Mouse (Mus musculus): Measurements from ENCODE around the gene Brip1.
A peak's percentile ranks its signal among the peaks of the same experiment; 100 is the strongest.
"Not testable (repeated sequence)": the region's sequence is repeated elsewhere in the genome, so short reads cannot be mapped to it uniquely, and the experiment has no call there.

Gene Brip1

DNA sequence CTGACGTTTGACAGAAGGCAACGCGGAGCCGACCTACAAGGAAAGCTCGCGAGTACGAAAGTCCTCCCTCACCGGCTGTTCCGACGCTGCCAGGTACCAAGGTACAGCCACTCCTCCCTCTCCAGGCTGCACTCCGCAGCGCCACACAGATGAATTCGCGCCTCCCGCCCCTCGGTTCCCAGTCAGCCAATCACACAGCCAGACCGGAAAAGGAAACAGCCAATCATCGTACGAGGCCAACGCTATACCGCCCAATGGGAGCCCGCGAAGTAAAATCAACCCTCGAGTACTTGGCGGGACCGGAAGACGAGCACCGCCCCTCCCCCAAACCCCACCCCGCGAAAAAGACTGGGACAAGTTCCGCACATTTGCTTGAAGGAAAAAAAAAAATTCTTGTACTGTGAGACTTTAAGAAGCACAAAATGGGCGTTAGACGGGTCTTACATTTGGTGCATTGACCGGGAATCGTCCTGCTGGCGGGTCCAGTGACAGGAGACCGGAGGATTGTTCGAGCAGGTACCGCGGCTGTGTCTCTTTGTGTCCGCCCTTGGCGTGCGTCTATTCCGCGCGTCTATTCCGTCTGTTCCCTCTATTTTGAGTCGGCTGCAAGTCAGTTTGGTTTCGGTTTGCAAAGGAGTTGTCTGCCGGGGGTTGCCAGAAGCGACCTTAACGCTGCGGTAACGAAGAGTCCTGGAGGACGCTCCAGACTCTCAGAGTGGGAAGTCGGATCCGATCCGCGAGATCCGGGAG is at the start of gene Brip1:
Gene Brip1 (minus strand): TSS at position 157 of the 750 bp plus-strand sequence.
- DNase-seq (ENCODE audit: low spot score) = peak; percentile 86

DNA sequence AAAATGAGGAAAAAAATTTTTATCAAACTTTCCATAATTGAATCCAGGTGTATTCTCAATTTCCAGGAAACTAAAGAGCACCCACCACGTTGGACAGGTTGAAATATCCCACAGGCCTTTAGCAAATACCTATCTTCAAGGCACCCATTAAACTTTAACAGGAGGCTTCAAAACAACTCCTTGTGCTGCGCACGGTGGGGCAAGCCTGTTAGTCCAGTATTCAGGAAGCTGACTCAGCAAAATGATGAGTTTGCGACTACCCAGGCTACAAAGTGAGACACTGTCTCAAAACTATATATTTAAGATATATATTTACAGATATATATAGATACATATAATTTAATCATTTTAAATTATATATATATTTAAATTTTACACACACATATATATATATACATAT is 31.5 kb upstream of the Brip1 start:
- no peak for DNase-seq (ENCODE audit: low spot score)

DNA sequence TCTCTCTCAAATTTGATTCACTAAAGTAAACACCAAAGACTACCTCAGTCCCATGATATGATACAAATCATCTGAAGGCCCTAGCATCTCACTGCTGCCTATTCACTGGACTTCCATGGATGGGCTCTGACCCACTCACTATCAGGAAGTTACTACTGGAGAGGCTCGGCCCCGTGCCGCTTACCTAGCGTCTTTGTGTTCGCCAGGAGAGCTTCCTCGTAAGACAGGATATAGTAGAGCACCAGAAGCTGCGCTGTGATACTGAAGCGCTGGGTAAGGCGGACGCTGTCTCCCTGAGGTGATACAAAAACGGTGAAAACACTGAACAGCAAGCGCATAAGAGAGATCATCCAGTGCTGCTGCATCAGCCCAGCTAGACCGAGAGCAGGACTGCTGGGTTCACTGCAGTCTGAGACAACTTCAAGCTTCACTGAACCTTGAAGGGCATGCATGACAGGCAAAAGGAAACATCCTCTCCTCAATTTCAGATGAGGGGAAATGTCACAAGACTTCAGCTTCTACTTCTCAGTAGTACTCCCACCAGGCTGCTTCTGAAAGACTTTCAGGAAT is 30.9 kb upstream of the Brip1 start:
- no peak for DNase-seq (ENCODE audit: low spot score)

DNA sequence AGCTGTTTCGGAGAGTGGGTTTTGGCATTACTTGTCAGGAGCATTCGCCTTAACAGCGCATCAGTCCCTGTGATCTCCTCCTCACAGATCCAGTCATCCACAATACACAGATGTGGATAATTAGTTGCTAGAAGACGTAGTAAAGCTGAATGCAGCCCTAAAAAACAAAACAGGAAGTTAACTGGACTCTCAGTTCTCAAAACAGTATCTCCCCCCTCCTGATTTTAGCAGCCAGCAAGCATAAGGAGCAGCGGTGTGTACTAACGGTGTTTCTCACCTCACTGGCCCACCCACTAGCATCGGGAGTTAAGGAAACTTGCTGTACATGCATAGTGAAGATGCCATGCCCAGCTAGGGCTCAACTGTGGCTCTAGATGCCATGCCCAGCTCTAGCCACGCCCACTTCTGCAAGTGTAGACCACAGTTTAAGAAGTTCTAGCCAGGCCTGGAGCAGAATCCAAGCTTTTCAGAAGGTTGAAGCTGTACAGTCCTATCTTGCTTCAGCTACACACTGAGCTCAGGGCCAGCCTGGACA is 25.7 kb upstream of the Brip1 start:
- no peak for DNase-seq (ENCODE audit: low spot score)

DNA sequence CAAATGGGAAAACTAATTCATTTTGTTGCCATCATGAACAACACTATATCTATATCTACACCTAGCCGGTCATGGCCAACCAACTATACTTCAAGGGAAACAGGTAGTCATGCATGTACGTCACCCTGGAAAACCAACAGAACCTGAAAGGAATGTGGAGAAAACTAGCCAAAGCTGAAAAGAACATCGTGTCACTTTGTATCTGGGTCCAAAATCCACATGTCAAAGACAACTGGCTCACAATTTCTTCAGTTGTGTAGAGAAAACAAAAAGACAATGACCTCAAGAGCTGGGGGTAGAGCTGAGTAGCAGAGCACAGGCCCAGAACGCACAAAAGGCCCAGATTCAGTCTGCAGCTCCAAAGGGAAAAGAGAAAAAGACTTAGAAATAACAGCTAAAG is 24.8 kb upstream of the Brip1 start:
- no peak for DNase-seq (ENCODE audit: low spot score)

DNA sequence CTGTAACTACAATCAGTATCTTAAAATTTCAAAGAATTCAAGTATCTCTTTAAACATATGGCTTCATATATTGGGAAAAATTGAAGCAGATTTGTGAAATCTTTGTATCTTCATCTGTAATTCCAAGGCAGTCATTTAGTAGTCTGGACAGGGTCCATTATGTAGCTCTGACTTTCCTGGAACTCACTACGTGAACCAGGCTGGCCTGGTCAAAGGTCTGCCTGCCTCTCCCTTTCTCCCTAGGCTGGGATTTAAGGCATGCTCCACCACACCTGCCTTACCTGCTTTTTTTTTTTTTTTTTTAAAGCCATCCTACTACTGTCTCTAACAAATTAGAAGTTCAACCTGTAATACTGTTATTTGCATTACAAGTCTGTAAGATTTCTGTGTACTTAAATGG is 10.8 kb upstream of the Brip1 start:
- DNase-seq (ENCODE audit: low spot score) = no peak

DNA sequence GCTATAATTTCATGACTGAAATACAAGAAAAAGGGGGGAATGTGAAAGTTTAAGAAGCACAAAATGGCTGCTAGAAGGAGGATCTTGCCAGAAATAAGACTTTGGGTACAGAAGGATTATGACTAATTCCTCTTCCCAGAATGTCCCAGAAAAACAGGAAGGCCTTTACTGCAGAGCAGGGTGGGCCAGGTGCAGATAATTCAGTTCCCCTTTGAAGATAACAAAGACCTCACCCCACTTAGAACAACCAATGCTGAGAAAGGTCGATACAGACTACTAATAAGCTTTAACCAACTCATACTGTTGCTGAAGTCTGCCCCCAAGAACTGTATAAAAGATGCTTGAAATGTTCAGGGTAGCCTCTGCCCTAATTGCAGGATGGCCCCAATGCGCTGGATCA is 8.1 kb upstream of the Brip1 start:
- no peak for DNase-seq (ENCODE audit: low spot score)

DNA sequence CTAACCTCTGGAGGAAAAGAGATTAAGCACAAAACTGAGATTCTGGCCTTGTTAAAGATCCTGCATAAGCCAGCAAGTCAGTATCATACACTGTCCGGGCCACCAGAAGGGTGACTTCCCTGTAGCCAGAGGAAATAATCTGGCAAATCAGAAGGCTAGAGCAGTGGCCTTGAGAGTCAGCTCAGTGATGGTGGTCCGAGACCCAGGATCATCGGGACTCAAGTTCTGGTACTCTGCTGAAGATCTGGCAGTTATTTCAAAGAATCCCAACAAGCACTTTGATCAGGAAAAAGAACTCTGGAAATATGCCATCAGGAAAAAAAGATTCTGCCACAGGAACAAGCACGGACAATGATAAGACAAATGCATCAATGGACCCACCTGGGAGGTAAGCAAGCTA is 4.9 kb upstream of the Brip1 start:
- DNase-seq (ENCODE audit: low spot score) = no peak

DNA sequence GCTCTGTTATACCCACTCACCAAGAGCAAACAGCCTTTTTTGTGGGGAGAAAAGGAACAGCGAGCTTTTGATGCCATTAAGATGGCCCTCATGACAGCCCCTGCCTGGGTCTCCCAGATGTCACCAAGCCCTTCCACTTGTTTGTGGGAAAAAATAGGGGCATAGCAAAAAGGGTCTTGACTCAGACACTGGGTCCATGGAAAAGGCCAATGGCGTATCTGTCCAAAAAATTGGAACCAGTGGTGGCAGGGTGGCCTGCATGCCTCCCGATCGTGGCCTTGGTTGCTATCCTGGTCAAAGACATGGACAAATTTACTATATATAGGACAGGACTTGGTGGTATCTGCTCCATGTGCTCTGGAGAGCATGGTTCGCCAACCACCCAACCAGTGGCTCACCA is 4.0 kb upstream of the Brip1 start:
- DNase-seq (ENCODE audit: low spot score) = no peak

DNA sequence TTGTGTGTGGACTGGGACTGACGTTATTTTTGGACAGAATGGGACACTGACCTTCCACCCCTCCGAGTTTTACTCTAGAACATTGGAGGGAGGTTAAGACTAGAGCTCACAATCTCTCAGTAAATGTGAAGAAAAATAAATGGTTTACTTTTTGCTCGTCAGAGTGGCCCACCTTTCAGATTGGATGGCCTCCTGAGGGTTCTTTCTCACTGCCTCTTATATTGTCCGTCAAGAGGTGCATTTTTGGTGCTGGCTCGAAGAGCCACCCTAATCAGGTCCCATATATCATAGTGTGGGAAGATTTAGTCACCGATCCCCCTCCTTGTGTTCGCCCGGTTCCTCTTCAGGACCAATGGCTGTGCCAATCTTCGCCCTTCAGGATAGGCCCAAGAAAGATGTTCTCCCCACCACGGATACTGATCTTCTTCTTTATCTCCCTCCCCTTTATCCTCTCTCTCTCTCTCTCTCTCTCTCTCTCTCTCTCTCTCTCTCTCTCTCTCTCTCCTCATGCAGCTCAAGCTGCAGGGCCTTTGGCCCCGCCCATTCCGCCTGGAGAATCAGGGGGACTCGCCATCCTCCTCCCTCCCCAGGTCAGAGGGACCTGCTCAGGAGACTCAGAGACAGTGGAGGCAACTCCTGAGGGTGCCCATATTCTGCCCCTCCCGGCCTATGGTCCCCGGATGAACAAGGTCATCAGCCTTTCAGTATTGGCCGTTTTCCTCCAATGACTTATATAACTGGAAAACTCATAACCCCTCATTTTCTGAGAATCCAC is 1.1 kb upstream of the Brip1 start:
- peak; percentile 28 for DNase-seq (ENCODE audit: low spot score)

DNA sequence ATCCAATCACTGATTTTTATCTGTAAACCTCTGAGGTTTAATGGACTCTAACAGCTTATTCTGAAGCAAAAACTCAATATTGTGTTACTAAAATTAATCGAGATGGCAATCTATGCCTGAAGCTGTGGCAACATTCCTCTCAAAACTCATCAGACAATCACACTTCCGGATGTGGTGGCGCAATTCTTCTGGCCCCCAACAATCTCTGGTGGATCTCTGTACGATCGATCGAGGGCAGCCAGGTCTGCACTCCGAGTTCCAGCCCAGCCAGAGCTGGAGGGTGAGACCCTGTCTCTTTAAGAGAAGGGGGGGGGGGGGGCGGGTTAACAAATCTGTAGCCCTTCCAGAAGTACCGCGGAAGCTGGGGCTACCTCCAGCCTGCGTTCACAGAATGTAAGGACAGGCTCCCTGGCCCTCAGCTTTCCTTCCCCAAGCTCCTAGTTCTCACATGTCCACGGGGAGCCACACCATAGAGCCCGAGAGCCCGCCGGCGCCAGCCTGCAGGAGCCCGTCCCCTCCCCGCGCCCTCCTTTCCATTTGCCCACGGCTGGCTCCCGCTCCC is 452 bp downstream of the Brip1 start:
- no peak for DNase-seq (ENCODE audit: low spot score)

DNA sequence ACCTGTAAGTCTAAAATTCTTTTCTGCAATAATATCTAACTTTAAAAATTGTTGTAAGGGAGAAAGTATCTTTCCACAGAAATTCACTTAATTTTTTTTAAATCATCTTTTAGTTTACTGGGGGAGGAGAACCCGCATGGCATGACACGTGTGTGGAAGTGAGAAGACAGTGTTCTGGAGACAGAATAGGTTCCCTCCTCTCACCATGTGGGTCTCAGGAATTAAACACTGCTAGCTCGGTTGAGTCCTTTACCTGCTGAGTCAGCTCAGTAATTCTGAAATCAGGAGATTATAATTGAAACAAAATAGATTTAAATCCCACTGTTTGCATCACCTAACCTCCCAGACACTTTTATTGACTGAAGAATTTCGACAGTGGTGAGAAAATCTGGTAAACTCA is 1.3 kb downstream of the Brip1 start:
- no peak for DNase-seq (ENCODE audit: low spot score)

DNA sequence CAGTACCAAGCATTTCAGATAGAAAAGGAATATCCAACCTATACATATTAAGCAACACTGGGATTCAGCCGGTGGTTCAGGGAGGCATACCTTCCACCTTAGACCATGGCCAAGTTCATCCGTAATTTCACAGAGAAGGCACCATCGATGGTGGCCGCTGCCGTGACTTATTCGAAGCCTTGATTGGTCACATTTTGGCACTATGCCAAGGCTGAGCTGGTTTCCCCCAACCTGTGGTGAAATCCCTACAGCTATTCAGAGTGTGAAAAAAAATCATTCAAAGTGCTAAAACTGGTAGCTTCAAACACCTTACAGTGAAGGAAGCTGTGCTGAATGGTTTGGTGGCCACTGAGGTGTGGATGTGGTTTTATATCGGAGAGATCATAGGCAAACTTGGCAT is 15.8 kb downstream of the Brip1 start:
- not testable (repeated sequence) for DNase-seq (ENCODE audit: low spot score)

DNA sequence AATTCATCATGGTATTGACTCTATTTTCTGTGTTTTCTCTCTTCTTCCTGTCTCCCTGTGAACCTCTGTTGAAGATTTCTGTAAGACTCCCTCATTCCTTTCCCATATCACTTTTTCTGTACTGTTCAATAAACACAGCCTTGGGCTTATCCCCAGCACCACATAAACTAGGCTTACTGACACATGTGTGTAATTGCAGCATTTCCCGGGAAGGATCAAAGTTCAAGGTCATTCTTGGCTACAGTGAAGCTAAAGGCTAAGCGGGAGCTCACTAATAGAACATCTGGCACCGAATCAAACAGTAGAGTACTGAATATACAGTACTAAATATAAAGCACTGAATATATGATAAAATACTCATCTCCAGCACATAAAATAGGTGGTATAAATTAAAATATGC is 25.2 kb downstream of the Brip1 start:
- no peak for DNase-seq (ENCODE audit: low spot score)

DNA sequence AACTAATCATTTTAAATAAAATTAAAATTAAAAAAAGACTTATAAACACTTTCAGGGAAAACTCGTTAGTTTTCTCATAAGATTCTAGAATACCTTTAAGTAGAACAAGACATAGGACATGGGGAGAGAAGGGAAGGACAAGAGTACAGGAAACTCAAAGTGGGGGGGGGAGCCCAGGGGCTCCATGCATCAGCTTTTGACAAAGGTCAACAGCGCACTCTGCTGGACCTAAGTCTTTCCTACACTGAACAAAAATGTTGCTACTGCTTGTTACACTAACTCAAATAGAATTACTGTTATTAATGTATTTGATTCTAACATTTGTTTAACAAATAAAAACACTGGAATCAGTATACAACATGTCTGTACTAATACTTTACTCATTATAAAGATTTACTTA is 26.8 kb downstream of the Brip1 start:
- peak; percentile 35 for DNase-seq (ENCODE audit: low spot score)

DNA sequence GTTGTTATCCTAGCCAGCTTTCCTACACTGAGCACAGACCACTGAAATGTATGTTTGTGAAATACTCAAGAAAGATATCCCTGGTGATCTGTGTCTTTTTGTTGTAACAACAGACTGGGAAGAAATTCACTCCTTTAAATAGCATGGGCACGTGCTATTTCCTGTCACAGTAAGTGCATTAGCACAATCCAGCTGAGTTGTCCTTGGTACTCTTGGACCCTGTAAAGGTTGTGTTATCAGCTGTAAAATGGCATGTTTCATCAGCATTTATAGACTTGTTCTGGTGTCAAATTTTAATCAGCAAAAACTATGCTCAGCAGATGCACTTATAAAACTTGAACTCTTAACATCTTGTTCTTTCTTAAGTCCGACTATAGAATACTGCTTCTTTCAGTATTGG is 30.2 kb downstream of the Brip1 start:
- no peak for DNase-seq (ENCODE audit: low spot score)

DNA sequence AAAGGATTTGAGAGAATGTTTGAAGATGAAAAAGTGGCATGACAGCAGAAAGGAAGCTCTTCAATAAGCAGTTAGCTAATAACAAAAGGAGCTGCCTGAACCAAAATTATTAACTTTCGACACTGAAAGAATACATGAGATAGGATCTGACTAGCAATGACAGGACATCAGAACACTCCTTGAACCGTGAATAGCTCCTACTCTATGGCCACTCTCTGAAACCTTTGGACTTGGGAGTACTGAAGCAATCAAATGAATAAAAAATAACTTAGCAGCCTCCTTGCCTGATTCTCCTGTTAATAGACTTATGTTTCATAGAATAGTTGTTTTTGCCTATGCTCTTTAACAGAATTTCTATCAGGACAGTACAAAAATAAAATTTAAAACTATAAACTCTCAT is 40.7 kb downstream of the Brip1 start:
- no peak for DNase-seq (ENCODE audit: low spot score)

DNA sequence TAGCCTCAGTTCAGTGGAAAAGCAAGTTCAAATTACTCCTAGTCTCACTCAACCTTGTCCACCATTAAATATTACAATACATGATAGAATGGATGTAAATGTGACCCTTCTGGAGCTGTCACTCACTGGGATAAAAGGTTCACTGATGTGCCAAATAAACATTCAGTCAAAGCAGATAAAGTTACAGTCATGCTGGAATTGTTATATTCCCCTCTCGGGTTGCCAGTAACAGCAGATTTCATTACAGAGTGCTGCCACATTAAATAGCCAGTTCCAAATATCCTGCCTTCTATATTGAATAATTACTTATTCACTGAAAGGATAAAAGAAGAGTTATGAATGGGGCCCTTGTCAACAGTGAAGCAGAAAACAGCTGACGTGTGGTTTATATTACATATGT is 42.0 kb downstream of the Brip1 start:
- no peak for DNase-seq (ENCODE audit: low spot score)

DNA sequence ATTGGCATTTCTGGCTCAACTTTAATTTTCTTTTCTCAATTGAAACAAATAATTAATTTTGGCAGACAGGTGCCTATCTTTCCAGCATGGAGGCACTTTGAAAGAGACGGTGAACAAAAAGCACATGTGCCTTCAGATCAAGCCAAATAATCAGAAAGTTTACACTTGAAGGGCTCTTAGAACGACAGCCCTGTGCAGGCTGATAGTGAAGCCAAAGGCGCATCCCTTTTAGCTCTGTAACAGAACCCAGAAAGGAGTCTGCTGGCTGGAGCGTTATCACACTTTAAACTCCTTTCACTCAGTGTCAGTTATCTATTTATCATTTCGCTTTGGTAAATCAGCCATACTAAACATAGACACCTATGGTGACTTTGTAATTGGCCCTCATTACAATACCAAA is 45.4 kb downstream of the Brip1 start:
- no peak for DNase-seq (ENCODE audit: low spot score)

DNA sequence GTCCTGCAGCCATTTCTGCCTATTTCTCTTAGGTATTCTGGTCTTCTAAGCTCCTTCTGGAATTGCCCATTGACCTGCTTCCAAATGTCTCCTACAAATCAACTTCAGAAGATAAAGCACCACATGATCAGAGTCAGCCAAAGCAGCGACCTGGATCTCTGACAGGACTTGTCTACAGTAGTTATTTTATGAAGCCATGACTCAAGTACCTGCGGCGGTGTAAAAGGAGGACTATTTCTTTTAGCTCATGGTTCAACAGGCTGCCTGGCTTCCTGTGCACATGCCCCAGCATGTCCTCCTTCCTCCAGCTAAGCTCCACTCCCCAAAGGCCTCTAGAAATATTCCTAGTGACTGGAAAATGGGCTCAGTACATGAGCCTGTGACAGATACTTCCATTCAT is 69.7 kb downstream of the Brip1 start:
- DNase-seq (ENCODE audit: low spot score) = no peak

DNA sequence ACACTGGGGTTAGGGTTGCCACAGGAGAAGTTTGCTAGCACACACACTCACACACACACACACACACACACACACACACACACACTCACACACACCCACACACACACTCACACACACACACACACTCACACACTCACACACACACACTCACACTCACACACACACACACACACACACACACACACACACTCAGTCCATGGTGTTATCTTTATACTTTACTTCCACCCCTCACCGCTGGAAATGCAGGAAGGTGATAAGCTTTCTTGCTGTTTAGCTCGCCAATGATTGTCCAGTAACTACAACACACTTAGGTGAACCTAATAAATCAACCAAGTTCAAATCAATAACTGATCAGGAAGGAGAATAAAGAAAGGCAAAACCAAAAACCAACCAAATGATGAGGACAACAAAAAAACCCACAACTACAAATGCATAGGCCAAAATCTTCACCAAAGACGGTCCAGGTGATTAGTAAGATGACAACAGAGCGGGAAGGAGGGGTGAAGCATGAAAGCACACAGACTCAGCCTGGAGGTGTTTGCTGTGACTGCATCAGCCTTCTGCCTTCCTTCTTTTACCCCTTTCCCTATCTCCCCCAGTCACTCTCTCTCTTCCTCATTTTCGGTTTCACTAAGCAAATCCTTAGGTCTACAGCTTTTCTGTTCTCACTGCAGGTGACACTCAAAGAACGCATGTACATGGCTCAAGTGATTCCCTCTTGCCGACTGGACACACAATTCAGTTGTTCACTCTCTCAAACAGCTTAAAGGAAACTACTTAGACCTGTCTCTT is 83.7 kb downstream of the Brip1 start:
- DNase-seq (ENCODE audit: low spot score) = no peak

DNA sequence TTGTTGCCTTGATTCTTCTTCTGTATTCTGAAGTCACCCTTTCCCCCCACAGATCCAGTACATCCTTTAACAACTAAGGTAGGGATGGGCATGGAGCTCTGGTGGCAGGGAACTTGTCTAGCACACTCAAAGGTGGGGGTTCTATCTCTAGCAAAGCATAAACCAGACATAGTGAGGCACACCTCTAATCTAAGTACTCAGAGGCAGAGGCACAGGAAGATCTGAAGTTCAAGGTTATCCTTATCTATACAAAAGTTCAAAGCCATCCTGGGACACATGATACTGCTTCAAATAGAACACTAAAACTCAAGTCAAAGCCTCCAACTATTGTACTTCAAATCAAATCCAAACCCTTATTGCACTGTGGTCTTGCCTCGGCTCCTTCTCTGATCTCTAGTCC is 85.0 kb downstream of the Brip1 start:
- no peak for DNase-seq (ENCODE audit: low spot score)
